Mouse (Mus musculus) stomach, embryonic 14.5 days (tissue): ENCODE measurements around the gene Gcnt1. TPM values are rescaled to one million over a fixed set of nuclear protein-coding genes. Genes with fewer than 3 reads are reported as not detected.

Source experiments
- ATAC-seq: fragments of 200-750 bp; cut with Nextera tagmentation; 2 replicates; pipeline ENCODE4 v1.8.0; 2017; ENCODE audit warnings: low read depth, moderate TSS enrichment; ENCODE audit not compliant: insufficient number of reproducible peaks, insufficient read depth, low FRiP score
- H3K27ac ChIP-seq: fragments of 300-500 bp; sonication (generic); 2 replicates; pipeline ENCODE4 v1.5.1; 2014; ENCODE audit warnings: mild to moderate bottlenecking, low read length, moderate library complexity, mixed read lengths
- H3K27me3 ChIP-seq: fragments of 300-500 bp; sonication (generic); 2 replicates; pipeline ENCODE4 v1.6.1; 2014; ENCODE audit warnings: low read length, control low read depth, mixed read lengths; ENCODE audit not compliant: control insufficient read depth, insufficient read depth
- H3K36me3 ChIP-seq: fragments of 300-500 bp; sonication (generic); 2 replicates; pipeline ENCODE4 v1.6.1; 2014; ENCODE audit warnings: mild to moderate bottlenecking, control low read depth, low read length, moderate library complexity, mixed read lengths; ENCODE audit not compliant: control insufficient read depth, insufficient read depth
- H3K4me1 ChIP-seq: fragments of 300-500 bp; sonication (generic); 2 replicates; pipeline ENCODE4 v1.6.1; 2014; ENCODE audit warnings: low read length, control low read depth, mixed read lengths; ENCODE audit not compliant: control insufficient read depth, insufficient read depth
- H3K4me2 ChIP-seq: fragments of 300-500 bp; sonication (generic); replicated peaks from 2 replicates; pipeline ENCODE4 v1.6.1; 2014; ENCODE audit warnings: low read depth, low read length, control low read depth
- H3K4me3 ChIP-seq: fragments of 300-500 bp; sonication (generic); 2 replicates; pipeline ENCODE4 v1.5.1; 2014; ENCODE audit warnings: low read depth, low read length, control low read depth
- H3K9ac ChIP-seq: fragments of 300-500 bp; sonication (generic); replicated peaks from 2 replicates; pipeline ENCODE4 v1.6.1; 2014; ENCODE audit warnings: low read depth, mild to moderate bottlenecking, control low read depth, low read length, moderate library complexity, mixed read lengths
- H3K9me3 ChIP-seq: fragments of 300-500 bp; sonication (generic); 2 replicates; pipeline ENCODE4 v1.6.1; 2016; ENCODE audit warnings: low read depth, low read length, control low read depth; ENCODE audit not compliant: control insufficient read depth
- WGBS: fragments of 180-500 bp; shearing (Covaris S2); extraction: QIAGEN DNeasy Blood & Tissue Kit; methylation state at CpG from one replicate; pipeline ENCODE4 v1.1.7; 2014; 5-methylcytosine and 5-hydroxymethylcytosine counted together
- polyA plus RNA-seq: library from polyadenylated mRNA; unstranded; fragments of >200 nt; fragmentation: Nextera tagmentation; extraction: Ambion mirVana; gene quantifications from 2 replicates; pipeline ENCODE4 v1.2.1, GENCODE M21; 2014

Gcnt1 gene
- polyA plus RNA-seq, 1 experiment from 2014 or later: 4.6 TPM

- H3K27ac ChIP-seq: no peak overlapping the region
- H3K4me3 ChIP-seq: no peak overlapping the region
- ATAC-seq: no peak
- no peaks in the 10 kb centered on the region for H3K27me3 ChIP-seq
- no peaks in the 10 kb centered on the region for H3K4me1 ChIP-seq
- no peaks in the 10 kb centered on the region for H3K9me3 ChIP-seq
- H3K36me3 ChIP-seq: no peaks in the 10 kb centered on the region
- 92% methylated on average over 4 of the region's 4 CpGs for WGBS
- no peak overlapping the region for H3K9ac ChIP-seq
- H3K4me2 ChIP-seq: no peak overlapping the region
These were observed 12.4 kb upstream of the Gcnt1 start for GRCm38 (mm10) chr19:17385022-17385421.

DNA sequence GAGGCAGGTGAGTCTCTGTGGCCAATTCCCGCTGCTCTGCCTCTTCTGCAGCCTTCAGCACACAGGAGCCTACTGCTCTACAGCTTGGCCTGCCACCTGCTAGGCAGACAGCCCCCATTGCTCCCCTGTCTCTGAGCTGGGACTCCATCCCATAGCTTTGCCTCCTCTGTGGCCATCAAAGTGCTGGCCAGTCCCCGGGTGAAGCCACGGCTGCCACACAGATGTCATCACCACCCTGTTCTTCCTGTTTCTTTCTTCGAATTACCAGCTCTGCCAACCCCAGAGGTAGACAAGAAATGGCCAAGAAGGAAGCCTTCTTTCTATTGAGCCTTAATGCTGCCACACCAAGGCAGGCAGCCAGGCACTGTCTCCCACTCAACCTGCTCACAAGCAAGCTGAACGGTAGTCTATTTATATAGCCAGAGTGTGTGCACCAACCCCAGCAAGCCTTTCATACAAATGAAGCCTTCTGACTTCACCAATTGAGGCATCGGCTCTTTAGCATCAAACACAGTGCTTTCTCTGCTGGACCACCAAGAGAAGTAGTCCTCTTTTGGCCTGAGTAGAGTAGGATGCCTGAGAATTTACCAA, 10.3 kb upstream of the Gcnt1 start:
- no peak for ATAC-seq
- no peaks in the 10 kb centered on the region for H3K36me3 ChIP-seq
- no peak overlapping the region for H3K27ac ChIP-seq
- WGBS: 83% methylated on average over 6 of the region's 6 CpGs
- H3K9ac ChIP-seq: no peak overlapping the region
- no peaks in the 10 kb centered on the region for H3K27me3 ChIP-seq
- H3K4me1 ChIP-seq: no peaks in the 10 kb centered on the region
- no peak overlapping the region for H3K4me3 ChIP-seq
- H3K4me2 ChIP-seq: no peak overlapping the region
- H3K9me3 ChIP-seq: no peaks in the 10 kb centered on the region

- Histone ChIP-seq H3K9me3 (no peaks in the 10 kb centered on the region), H3K27me3 (no peaks in the 10 kb centered on the region), H3K36me3 (no peaks in the 10 kb centered on the region), H3K4me1 (no peaks in the 10 kb centered on the region), H3K4me2 (no peak overlapping the region), H3K27ac (no peak overlapping the region), H3K4me3 (no peak overlapping the region), H3K9ac (no peak overlapping the region)
- 47% methylated on average over 7 of the region's 7 CpGs for WGBS
- no peak for ATAC-seq
These were observed 7.9 kb upstream of the Gcnt1 start for GRCm38 (mm10) chr19:17380549-17380948.

DNA sequence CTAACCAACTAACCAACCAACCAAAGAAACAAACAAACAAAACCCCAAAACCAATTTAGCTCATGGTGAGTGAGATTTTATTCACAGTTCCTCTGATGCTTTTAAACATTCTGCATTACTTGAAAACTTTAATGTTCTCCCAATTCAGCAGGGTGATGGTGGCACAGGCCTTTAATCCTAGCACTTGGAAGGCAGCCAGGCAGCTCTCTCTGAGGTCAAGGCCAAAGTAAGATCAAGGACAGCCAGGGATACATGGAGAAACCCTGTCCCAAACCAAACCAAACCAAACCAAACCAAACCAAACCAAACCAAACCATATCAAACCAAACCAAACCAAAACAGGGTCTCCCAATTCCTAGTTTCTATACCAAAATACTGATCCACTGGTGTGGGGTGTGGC, 6.2 kb upstream of the Gcnt1 start:
- H3K4me3 ChIP-seq: no peak overlapping the region
- H3K27ac ChIP-seq: no peak overlapping the region

DNA sequence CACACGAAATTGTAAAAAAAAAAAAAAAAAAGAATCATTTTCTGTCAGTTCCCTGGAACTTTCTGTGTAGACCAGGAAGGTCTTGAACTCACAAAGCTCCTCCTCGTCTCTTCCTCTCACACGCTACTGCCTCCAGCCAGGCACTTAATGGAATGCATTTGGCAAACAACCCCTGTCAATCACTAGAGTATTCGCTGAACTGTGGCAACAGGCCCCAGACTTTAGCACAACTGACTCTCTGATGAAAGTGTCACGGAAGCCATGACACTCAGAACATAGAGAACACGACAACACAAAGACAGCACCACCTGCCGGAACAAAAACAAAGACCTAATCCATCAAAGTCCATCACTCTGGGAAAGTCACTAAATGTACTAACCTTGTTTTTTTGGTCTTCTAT, 3.1 kb downstream of the Gcnt1 start:
- no peak overlapping the region for H3K4me3 ChIP-seq
- H3K4me1 ChIP-seq: no peaks in the 10 kb centered on the region
- 47% methylated on average over 7 of the region's 7 CpGs for WGBS
- no peaks in the 10 kb centered on the region for H3K27me3 ChIP-seq
- no peaks in the 10 kb centered on the region for H3K36me3 ChIP-seq
- H3K27ac ChIP-seq: no peak overlapping the region
- H3K4me2 ChIP-seq: no peak overlapping the region
- ATAC-seq: no peak
- no peaks in the 10 kb centered on the region for H3K9me3 ChIP-seq
- H3K9ac ChIP-seq: no peak overlapping the region

More for the DNA sequence above, 6.2 kb upstream of the Gcnt1 start:
- Histone ChIP-seq H3K9me3 (no peaks in the 10 kb centered on the region), H3K4me2 (no peak overlapping the region), H3K9ac (no peak overlapping the region), H3K4me1 (no peaks in the 10 kb centered on the region), H3K27me3 (no peaks in the 10 kb centered on the region), H3K36me3 (no peaks in the 10 kb centered on the region)
- ATAC-seq: no peak

DNA sequence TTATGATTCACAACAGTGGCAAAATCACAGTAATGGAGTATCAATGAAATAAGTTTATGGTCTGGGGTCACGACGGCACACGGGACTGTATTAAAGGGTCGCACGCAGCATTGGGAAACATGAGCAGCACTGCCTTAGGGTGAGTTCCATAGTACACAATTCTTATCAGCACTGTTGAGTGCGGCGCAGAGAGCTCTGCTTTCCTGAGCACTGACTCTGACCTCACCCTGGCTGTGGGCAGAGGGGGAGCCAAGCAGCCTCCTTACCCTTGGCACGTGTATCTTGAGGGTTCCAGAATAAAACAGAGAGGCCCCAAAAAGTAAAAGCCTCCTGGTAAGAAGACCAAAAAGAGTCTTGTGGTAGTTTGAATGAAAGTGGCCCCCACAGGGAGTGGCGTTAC, 4.1 kb downstream of the Gcnt1 start:
- H3K9ac ChIP-seq: no peak overlapping the region
- ATAC-seq: no peak
- H3K4me2 ChIP-seq: no peak overlapping the region
- H3K4me1 ChIP-seq: no peaks in the 10 kb centered on the region
- 85% methylated on average over 9 of the region's 9 CpGs for WGBS
- no peaks in the 10 kb centered on the region for H3K36me3 ChIP-seq
- H3K27ac ChIP-seq: no peak overlapping the region
- H3K27me3 ChIP-seq: no peaks in the 10 kb centered on the region
- H3K9me3 ChIP-seq: no peaks in the 10 kb centered on the region
- no peak overlapping the region for H3K4me3 ChIP-seq

GRCm38 (mm10) chr19:17366364-17367090, 6.1 kb downstream of the Gcnt1 start:
- ATAC-seq: no peak
- H3K9me3 ChIP-seq: no peaks in the 10 kb centered on the region

DNA sequence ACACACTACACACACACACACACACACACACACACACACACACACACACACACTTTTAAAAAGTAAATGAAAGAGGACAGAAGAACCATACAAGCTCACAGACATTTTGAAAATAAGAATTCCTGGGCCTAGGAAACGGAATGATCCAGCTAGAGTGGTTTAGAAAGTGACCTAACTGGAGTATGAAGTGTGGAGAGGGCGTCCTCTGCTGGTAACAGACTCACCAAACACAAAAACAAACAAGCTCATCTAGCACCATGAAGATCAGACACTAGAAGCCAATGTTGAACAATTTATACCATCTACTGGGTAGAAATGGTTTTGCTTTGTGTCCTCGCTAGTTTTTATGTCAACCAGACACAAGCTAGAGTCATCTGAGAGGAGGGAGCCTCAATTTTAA, 7.9 kb downstream of the Gcnt1 start:
- no peak overlapping the region for H3K9ac ChIP-seq
- H3K27me3 ChIP-seq: no peaks in the 10 kb centered on the region
- no peak overlapping the region for H3K4me3 ChIP-seq
- no peak for ATAC-seq
- 43% methylated on average over 3 of the region's 3 CpGs for WGBS
- no peaks in the 10 kb centered on the region for H3K9me3 ChIP-seq
- no peak overlapping the region for H3K4me2 ChIP-seq
- no peaks in the 10 kb centered on the region for H3K4me1 ChIP-seq
- H3K27ac ChIP-seq: no peak overlapping the region
- H3K36me3 ChIP-seq: no peaks in the 10 kb centered on the region

More at GRCm38 (mm10) chr19:17366364-17367090, 6.1 kb downstream of the Gcnt1 start:
- H3K9ac ChIP-seq: no peak overlapping the region
- WGBS: 88% methylated on average over 8 of the region's 8 CpGs
- no peaks in the 10 kb centered on the region for H3K27me3 ChIP-seq
- no peak overlapping the region for H3K4me3 ChIP-seq
- no peaks in the 10 kb centered on the region for H3K4me1 ChIP-seq
- no peak overlapping the region for H3K4me2 ChIP-seq
- H3K36me3 ChIP-seq: no peaks in the 10 kb centered on the region
- H3K27ac ChIP-seq: no peak overlapping the region

DNA sequence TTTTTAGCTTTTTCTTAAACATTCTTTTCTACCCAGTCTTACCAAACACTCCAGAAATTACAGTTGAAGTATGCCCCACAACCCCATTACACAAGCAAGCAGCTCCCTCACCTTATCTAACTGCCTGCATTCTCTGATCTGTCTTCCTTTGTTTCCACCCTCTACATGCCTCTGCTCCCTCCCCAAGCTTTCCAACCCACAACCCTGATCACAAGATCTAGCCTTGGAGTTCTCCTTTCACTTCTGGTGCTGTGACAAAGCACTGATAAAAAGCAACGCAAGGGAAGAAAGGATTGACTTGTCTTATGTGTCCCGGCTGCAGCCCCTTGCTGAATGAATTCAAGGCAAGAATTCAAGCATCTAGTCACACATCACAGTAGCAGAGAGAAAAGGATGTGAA, 11.5 kb downstream of the Gcnt1 start:
- Histone ChIP-seq H3K27me3 (no peaks in the 10 kb centered on the region), H3K27ac (no peak overlapping the region), H3K36me3 (no peaks in the 10 kb centered on the region), H3K4me1 (no peaks in the 10 kb centered on the region), H3K9ac (no peak overlapping the region), H3K4me2 (no peak overlapping the region), H3K4me3 (no peak overlapping the region), H3K9me3 (no peaks in the 10 kb centered on the region)
- ATAC-seq: no peak
- WGBS: 83% methylated on average over 2 of the region's 2 CpGs
